Mouse (Mus musculus): ENCODE results near the gene Hist1h2ae. TPM values are rescaled to one million over a fixed set of nuclear protein-coding genes. Genes with fewer than 3 reads are reported as not detected.
"Not testable (repeated sequence)": the region's sequence is repeated elsewhere in the genome, so short reads cannot be mapped to it uniquely, and the experiment has no call there.

Gene Hist1h2ae
- total and polyA plus RNA-seq, 2 experiments = 0.57 to 2.8 TPM

- DNase-seq (ENCODE audit: extremely low read depth, low read depth, low spot score) = peak; percentile 69
- H3K9ac ChIP-seq (ENCODE audit: low read depth, low read length) = peak within 1 kb of the TSS; percentile 71
Measured at GRCm38 (mm10) chr13:23575271-23575851, 4.3 kb upstream of the Hist1h2ae start, which contains the start of gene Hist1h3d. TSS of gene Hist1h3d (plus strand) at chr13:23575763.

DNA sequence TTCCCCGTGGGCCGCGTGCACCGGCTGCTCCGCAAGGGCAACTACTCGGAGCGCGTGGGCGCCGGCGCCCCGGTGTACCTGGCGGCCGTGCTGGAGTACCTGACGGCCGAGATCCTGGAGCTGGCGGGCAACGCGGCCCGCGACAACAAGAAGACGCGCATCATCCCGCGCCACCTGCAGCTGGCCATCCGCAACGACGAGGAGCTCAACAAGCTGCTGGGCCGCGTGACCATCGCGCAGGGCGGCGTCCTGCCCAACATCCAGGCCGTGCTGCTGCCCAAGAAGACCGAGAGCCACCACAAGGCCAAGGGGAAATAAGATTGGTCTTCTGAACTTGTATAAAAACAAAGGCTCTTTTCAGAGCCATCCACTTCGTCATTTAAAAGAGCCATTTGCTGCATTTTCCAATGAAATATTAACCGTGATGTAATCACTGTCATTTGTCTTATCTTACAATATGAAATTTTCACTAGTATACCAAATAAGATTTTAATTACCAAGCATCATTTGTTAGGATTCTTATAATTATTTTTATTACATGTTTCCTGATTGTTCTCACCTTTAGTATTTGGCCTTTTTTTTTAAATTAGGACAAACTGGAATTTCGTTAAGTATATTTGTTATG, 3.6 kb upstream of the Hist1h2ae start:
- WGBS = 7% methylated on average over 13 of the region's 39 CpGs
- H3K79me2 ChIP-seq (ENCODE audit: control insufficient read depth, insufficient read depth, low read length); H3K27ac ChIP-seq (replicated peaks; ENCODE audit: insufficient read depth, low read depth, low read length); H3K36me3 ChIP-seq (ENCODE audit: control insufficient read depth, insufficient read depth, low read length); H3K27me3 ChIP-seq (ENCODE audit: control insufficient read depth, insufficient read depth, low read length); H3K9ac ChIP-seq (ENCODE audit: low read depth, low read length); DNase-seq (ENCODE audit: extremely low read depth, low read depth, low spot score): not testable (repeated sequence)
- 0 out of 2 replicates have a peak overlapping the region, but pooled peaks have one; percentile 29 for H3K4me3 ChIP-seq (ENCODE audit: insufficient read depth, low read depth, low read length)
- H3K4me1 ChIP-seq (ENCODE audit: control insufficient read depth, insufficient read depth, low read length) = peaks cover 15% of the 10 kb centered on the region; the same call in 1 of the 2 replicates

More at GRCm38 (mm10) chr13:23575271-23575851, 4.3 kb upstream of the Hist1h2ae start, which contains the start of gene Hist1h3d:
- H3K79me2 ChIP-seq (ENCODE audit: control insufficient read depth, insufficient read depth, low read length) = no peaks in the 10 kb centered on the region
- no peak for TF ChIP-seq POLR2A (IDR thresholded peaks at IDR 0.05; ENCODE audit: extremely low read depth, insufficient read depth, low read length)
- TF ChIP-seq CTCF (IDR thresholded peaks at IDR 0.05; ENCODE audit: low read depth, low read length) = no peak
- H3K36me3 ChIP-seq (ENCODE audit: control insufficient read depth, insufficient read depth, low read length) = no peaks in the 10 kb centered on the region
- H3K4me3 ChIP-seq (ENCODE audit: insufficient read depth, low read depth, low read length) = peak within 1 kb of the TSS; percentile 50
- 3% methylated on average over 18 of the region's 18 CpGs for WGBS
- H3K27me3 ChIP-seq (ENCODE audit: control insufficient read depth, insufficient read depth, low read length) = no peaks in the 10 kb centered on the region
- H3K4me1 ChIP-seq (ENCODE audit: control insufficient read depth, insufficient read depth, low read length) = peaks cover 15% of the 10 kb centered on the region; the same call in 1 of the 2 replicates
- H3K27ac ChIP-seq (replicated peaks; ENCODE audit: insufficient read depth, low read depth, low read length) = no peak within 1 kb of the TSS; the same call in 1 of the 2 replicates

- H3K79me2 ChIP-seq (ENCODE audit: control insufficient read depth, insufficient read depth, low read length); H3K27me3 ChIP-seq (ENCODE audit: control insufficient read depth, insufficient read depth, low read length); H3K36me3 ChIP-seq (ENCODE audit: control insufficient read depth, insufficient read depth, low read length): not testable (repeated sequence)
- peak within 1 kb of the TSS; percentile 41 for H3K27ac ChIP-seq (replicated peaks; ENCODE audit: insufficient read depth, low read depth, low read length)
- H3K4me3 ChIP-seq (ENCODE audit: insufficient read depth, low read depth, low read length) = peak within 1 kb of the TSS; percentile 59; the same call in 1 of the 2 replicates
- 4% methylated on average over 42 of the region's 42 CpGs for WGBS
- peak; percentile 92 for DNase-seq (ENCODE audit: extremely low read depth, low read depth, low spot score)
- peak within 1 kb of the TSS; percentile 55; the same call in 1 of the 2 replicates for H3K9ac ChIP-seq (ENCODE audit: low read depth, low read length)
- peaks cover 15% of the 10 kb centered on the region; the same call in 1 of the 2 replicates for H3K4me1 ChIP-seq (ENCODE audit: control insufficient read depth, insufficient read depth, low read length)
Measured at GRCm38 (mm10) chr13:23573898-23574524, 3.0 kb upstream of the Hist1h2ae start, which contains the start of the genes Hist1h2bf and Hist1h2ad. TSS of gene Hist1h2bf (minus strand) at chr13:23574196. TSS of gene Hist1h2ad (plus strand) at chr13:23574381.

DNA sequence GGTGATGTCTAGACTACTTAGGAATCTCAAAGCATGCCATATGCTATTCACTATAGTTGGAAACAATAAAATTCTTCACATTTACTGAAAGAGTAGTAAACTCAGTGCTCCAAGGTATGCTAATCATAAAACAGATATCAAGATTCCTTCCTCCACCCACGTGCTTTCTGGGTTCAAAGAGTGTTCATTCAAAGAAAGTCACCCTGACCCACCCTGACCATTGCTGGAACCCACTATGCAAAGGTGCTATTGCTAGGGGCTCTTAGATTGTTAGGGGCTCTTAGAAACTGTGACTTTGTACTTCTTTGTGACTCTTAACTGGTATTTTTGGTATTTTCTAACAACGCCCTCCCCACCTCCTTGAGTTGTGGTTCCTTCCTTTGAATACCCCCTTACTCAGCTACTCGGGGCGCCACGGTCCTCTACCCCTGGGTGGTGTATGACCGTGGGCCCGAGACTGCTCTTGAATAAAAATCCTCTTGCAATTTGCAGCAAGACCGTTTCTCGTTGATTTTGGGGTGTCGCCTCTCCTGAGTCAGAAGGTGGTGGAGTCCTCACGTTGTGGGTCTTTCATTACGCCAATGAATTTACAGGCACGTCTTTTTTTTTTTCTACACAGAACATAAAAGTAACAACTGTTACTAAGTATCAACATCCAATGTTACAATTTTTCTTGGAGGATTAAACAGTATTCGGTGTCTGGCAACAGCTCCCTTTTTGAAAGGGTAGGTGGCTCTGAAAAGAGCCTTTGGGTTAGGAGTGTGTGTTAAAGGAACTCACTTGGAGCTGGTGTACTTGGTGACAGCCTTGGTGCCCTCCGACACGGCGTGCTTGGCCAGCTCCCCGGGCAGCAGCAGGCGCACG, 2.2 kb upstream of the Hist1h2ae start:
- not testable (repeated sequence) for DNase-seq (ENCODE audit: extremely low read depth, low read depth, low spot score); H3K79me2 ChIP-seq (ENCODE audit: control insufficient read depth, insufficient read depth, low read length); H3K36me3 ChIP-seq (ENCODE audit: control insufficient read depth, insufficient read depth, low read length); H3K27me3 ChIP-seq (ENCODE audit: control insufficient read depth, insufficient read depth, low read length); H3K27ac ChIP-seq (replicated peaks; ENCODE audit: insufficient read depth, low read depth, low read length)
- Histone ChIP-seq H3K4me1 (ENCODE audit: control insufficient read depth, insufficient read depth, low read length) (peaks cover 15% of the 10 kb centered on the region; the same call in 1 of the 2 replicates), H3K4me3 (ENCODE audit: insufficient read depth, low read depth, low read length) (peak overlapping the region; percentile 59; the same call in 1 of the 2 replicates), H3K9ac (ENCODE audit: low read depth, low read length) (peak overlapping the region; percentile 51; the same call in 1 of the 2 replicates)
- 24% methylated on average over 20 of the region's 20 CpGs for WGBS

- Histone ChIP-seq H3K9ac (ENCODE audit: low read depth, low read length) (no peak overlapping the region), H3K27ac (replicated peaks; ENCODE audit: insufficient read depth, low read depth, low read length) (no peak overlapping the region), H3K4me3 (ENCODE audit: insufficient read depth, low read depth, low read length) (no peak overlapping the region; the same call in 1 of the 2 replicates), H3K36me3 (ENCODE audit: control insufficient read depth, insufficient read depth, low read length) (no peaks in the 10 kb centered on the region), H3K79me2 (ENCODE audit: control insufficient read depth, insufficient read depth, low read length) (no peaks in the 10 kb centered on the region), H3K4me1 (ENCODE audit: control insufficient read depth, insufficient read depth, low read length) (peaks cover 15% of the 10 kb centered on the region; the same call in 1 of the 2 replicates), H3K27me3 (ENCODE audit: control insufficient read depth, insufficient read depth, low read length) (no peaks in the 10 kb centered on the region)
- no peak for TF ChIP-seq CTCF (IDR thresholded peaks at IDR 0.05; ENCODE audit: low read depth, low read length)
- TF ChIP-seq POLR2A (IDR thresholded peaks at IDR 0.05; ENCODE audit: extremely low read depth, insufficient read depth, low read length) = no peak
- DNase-seq (ENCODE audit: extremely low read depth, low read depth, low spot score) = no peak
- WGBS = 47% methylated on average over 2 of the region's 2 CpGs
Measured at GRCm38 (mm10) chr13:23572218-23573033, 1.4 kb upstream of the Hist1h2ae start.

GRCm38 (mm10) chr13:23571504-23572217, 641 bp upstream of the Hist1h2ae start:
- WGBS = under 1% methylated on average over 17 of the region's 34 CpGs
- H3K79me2 ChIP-seq (ENCODE audit: control insufficient read depth, insufficient read depth, low read length); DNase-seq (ENCODE audit: extremely low read depth, low read depth, low spot score); H3K27me3 ChIP-seq (ENCODE audit: control insufficient read depth, insufficient read depth, low read length); H3K36me3 ChIP-seq (ENCODE audit: control insufficient read depth, insufficient read depth, low read length): not testable (repeated sequence)
- peaks cover 15% of the 10 kb centered on the region; the same call in 1 of the 2 replicates for H3K4me1 ChIP-seq (ENCODE audit: control insufficient read depth, insufficient read depth, low read length)
- peak overlapping the region; percentile 58; the same call in 1 of the 2 replicates for H3K4me3 ChIP-seq (ENCODE audit: insufficient read depth, low read depth, low read length)
- peak overlapping the region; percentile 34; the same call in 1 of the 2 replicates for H3K9ac ChIP-seq (ENCODE audit: low read depth, low read length)
- H3K27ac ChIP-seq (replicated peaks; ENCODE audit: insufficient read depth, low read depth, low read length) = peak overlapping the region; percentile 73

Data from liver, adult 2 months (tissue).